Mouse (Mus musculus): Measurements from ENCODE around the gene Chek1.

The Chek1 gene

GRCm38 (mm10) chr9:36727034-36727755 is at the start of gene Chek1:
Gene Chek1, minus strand, starts transcription at chr9:36727065.
- DNase-seq (ENCODE audit: low spot score in 2 of 2) = no peak

GRCm38 (mm10) chr9:36769048-36769413 is 42.2 kb upstream of the Chek1 start:
- DNase-seq (ENCODE audit: low spot score in 2 of 2) = no peak

- DNase-seq (ENCODE audit: low spot score in 2 of 2) = no peak
These were observed 41.5 kb upstream of the Chek1 start for GRCm38 (mm10) chr9:36768156-36769047.

- DNase-seq (ENCODE audit: low spot score in 2 of 2) = peak; percentile 99 to 100
These were observed 40.6 kb upstream of the Chek1 start, which contains the start of gene Stt3a for GRCm38 (mm10) chr9:36767203-36768143. Gene Stt3a, minus strand, starts transcription at chr9:36767679.

- DNase-seq (ENCODE audit: low spot score in 2 of 2) = no peak
These were observed 37.5 kb upstream of the Chek1 start for GRCm38 (mm10) chr9:36764378-36764777.

- peak; percentile 92 to 96 for DNase-seq (ENCODE audit: low spot score in 2 of 2)
These were observed 483 bp downstream of the Chek1 start for GRCm38 (mm10) chr9:36726131-36727033.

- DNase-seq (ENCODE audit: low spot score in 2 of 2) = peak in 1 of 2 experiments; percentile 3
These were observed 10.2 kb downstream of the Chek1 start for GRCm38 (mm10) chr9:36716624-36717023.

- DNase-seq (ENCODE audit: low spot score in 2 of 2) = no peak
These were observed 19.6 kb downstream of the Chek1 start for GRCm38 (mm10) chr9:36707304-36707703.

GRCm38 (mm10) chr9:36705923-36706322 is 20.9 kb downstream of the Chek1 start:
- no peak for DNase-seq (ENCODE audit: low spot score in 2 of 2)

GRCm38 (mm10) chr9:36694276-36694675 is 32.6 kb downstream of the Chek1 start:
- DNase-seq (ENCODE audit: low spot score in 2 of 2) = no peak

GRCm38 (mm10) chr9:36692920-36693319 is 33.9 kb downstream of the Chek1 start, which contains the start of gene Acrv1:
Gene Acrv1, plus strand, starts transcription at chr9:36693220.
- DNase-seq (ENCODE audit: low spot score in 2 of 2) = no peak

- peak in 1 of 2 experiments; percentile 15 for DNase-seq (ENCODE audit: low spot score in 2 of 2)
These were observed 39.5 kb downstream of the Chek1 start for GRCm38 (mm10) chr9:36687329-36687728.

- no peak for DNase-seq (ENCODE audit: low spot score in 2 of 2)
These were observed 45.4 kb downstream of the Chek1 start for GRCm38 (mm10) chr9:36681424-36681823.

Data from frontal cortex, postnatal 36 days (tissue).